Mouse (Mus musculus) brain, adult 2 months (tissue): ENCODE data around the gene Pcnx2.

ENCODE experiments used
- DNase-seq: peaks from one replicate; pipeline ENCODE4 v3.0.0; 2011; ENCODE audit warnings: low read depth, low spot score

Gene Pcnx2

DNA sequence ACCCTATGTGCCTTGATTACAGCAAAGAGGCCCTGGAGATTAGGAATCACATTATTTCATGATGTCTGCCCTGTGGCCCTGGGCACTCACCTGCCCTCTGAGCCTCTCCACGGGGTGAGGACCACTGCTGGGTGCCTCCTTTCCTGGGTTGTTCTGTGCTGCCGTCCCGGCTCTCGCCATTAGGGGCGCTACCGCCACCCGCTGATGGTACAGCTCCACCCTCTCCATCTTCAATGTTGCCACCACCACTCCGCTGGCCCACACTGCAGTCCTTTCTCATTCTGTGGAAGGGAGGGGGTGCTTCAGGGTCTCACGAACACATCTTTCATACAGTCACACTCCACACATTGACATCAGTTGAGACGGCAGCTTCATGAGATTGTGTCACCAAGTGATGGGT is 139.1 kb downstream of the Pcnx2 start:
- no peak for DNase-seq

DNA sequence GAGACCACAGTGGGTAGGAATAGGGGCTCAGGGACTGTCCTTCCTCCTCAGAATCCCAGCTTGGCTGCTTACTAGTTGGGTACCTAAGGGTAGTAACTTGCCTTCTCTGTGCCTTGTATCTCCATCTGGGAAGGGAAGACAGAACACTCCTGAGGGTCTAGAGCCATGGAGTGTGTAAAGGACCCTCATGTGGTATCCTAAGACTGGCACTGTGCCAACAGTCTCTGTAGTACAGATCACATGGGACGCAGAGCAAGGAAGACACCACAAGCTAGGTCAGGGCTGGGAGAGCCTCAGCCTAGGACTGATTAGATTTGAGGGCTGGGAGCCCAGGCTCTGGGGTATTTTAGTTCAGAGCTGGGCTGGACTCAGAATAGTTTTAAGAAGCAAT is 141.0 kb downstream of the Pcnx2 start:
- DNase-seq, result no peak

GRCm38 (mm10) chr8:125756391-125757105 is 141.6 kb downstream of the Pcnx2 start:
- peak; percentile 82 for DNase-seq

- DNase-seq, result peak; percentile 43
These were observed 142.2 kb downstream of the Pcnx2 start for GRCm38 (mm10) chr8:125755896-125756295.

DNA sequence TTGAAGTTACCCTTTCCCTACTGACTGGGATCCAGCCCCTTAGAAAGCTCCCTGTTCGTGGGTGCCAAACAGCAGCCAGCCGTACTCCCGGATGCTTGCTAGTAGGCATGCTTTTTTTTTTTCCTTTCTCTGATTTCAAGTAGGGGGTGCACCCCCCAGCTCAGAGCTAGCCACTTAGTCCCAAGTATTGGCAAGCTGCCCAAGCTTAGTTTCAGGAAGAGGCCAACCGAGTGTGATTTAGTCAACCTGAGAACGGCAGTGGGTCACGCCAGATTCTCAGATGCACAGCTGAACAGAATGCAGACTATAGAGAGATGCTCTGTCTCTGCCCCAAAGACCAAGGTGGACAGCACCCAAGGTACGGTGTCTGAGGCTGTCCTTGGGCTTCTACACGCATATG is 147.3 kb downstream of the Pcnx2 start:
- peak; percentile 19 for DNase-seq

DNA sequence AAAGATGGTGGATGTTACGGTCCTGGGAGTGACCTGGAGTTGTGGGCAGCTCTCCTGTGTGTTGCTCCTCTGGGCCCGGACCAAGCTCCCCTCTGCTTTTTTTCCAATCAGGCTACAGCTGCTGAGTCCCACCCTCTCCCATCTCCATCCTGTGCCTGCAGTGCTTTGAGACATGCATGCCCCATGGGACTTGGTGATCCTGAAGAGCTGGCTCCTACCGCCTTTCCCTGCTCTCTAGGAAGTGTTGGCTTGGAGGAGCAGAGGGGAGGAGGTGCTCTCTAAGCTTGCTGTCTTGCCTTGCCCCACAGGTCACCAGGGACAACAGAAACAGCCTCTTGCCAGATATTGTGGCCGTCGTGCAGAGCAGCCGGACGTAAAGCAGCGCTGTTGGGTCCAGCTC is 150.7 kb downstream of the Pcnx2 start:
- no peak for DNase-seq

DNA sequence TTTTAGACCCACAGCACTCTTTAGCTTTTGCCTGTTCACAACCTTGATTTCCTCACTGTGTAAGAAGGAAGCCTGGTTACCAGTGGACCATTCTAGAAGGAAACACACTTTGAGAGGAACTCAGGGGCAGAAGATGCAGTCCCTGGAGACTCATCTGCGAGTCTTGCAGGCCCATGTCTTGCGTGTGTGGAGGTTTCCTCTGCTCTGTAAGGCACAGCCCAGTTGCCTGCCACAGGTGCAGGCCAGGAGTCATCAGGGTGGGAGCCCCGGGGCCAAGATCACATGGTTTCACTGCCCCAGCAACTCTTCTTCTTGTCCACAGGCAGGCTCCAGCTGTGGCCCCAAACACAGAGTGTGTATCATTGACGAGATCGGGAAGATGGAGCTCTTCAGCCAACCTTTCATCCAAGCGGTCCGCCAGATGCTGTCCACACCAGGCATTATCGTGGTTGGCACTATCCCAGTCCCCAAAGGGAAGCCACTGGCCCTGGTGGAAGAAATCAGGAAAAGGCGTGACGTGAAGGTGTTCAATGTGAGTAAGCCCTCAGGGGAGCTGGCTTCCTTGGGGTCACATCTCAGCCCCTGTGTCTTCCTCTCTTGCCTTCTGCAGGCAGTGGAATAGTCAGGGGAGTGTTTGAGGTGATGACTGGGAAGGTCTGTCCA is 153.1 kb downstream of the Pcnx2 start:
- DNase-seq, result no peak

- DNase-seq, result no peak
These were observed 155.7 kb downstream of the Pcnx2 start for GRCm38 (mm10) chr8:125742406-125742805.

GRCm38 (mm10) chr8:125741855-125742254 is 156.3 kb downstream of the Pcnx2 start:
- DNase-seq, result no peak

DNA sequence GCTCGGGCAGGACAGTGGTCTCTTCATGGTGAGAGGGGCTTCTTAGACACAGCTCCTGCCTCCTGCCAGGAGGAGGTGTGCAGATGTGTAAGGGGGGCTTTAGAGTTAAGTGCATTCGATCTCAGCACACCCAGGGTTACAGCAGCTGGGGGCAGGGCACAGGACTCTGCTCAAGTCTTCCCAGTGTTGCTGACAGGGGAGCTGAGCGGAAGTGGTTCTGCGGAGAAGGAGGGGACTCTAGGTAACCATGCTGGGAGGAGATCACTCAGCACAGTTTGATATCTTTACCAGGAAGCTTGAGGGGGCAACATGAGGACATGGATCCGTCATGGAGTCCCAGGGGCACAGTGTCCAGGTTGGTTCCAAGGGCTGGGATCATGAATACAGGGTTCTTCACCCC is 156.7 kb downstream of the Pcnx2 start:
- DNase-seq, result no peak

DNA sequence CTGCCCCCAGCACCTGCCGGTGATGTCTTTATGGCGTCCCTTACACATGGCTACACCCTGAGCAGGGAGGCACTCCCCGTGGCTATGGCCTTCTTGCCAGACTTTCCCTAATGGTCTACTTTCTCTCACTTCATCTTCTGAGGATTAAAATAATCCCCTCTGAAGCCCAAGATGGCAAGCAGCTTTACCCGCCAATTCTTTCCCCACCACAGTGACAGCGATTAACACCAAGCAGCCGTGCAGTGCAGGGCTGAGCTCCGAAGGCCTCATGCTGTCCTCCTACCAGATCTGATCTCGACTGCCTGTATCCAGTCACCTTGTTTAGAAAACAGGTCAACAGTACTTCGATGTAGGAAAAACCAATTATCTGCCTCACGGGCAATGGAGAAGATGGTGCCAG is 157.5 kb downstream of the Pcnx2 start:
- no peak for DNase-seq

DNA sequence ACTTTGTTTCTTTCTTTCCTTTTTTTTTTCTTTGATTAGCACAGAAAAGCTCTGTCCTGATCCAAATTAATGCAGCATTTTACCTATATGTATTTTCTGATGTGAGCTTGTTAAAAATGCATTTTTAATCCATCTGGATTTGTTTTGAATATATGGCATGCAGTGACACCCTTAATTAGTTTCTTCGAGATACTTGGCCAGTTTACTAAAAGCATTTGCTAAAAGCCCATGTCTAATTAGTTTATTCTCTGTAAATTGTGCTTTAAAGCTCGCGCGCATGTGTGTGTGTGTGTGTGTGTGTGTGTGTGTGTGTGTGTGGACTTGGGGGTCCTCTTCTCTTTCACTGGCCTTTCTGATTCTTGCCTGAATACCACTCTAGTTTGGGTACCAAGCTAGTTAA is 159.2 kb downstream of the Pcnx2 start:
- DNase-seq, result no peak

GRCm38 (mm10) chr8:125733964-125734956 is 163.9 kb downstream of the Pcnx2 start:
- DNase-seq, result peak; percentile 94

GRCm38 (mm10) chr8:125729746-125730145 is 168.4 kb downstream of the Pcnx2 start, which contains the start of gene Ntpcr:
Gene Ntpcr (plus strand): TSS chr8:125729963.
- DNase-seq, result no peak

DNA sequence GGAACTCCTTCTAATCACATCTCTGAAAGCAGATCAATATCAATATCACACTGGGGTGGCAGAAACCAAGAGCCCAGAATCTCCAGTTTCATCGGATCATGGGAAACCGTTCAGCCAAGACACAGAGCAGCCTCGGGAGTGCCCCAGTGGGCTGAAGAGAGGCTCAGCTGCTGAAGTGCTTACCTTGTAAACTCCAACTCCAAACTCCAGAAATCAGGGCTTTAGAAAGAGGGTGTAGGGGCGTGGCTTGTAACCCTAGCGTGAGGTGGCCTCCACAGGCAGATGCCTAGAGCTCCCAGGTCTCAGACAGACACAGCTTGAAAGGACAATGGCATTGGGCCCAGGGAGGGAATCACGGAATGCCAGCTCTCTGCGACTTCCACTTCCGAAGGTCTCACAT is 170.3 kb downstream of the Pcnx2 start:
- DNase-seq, result no peak

DNA sequence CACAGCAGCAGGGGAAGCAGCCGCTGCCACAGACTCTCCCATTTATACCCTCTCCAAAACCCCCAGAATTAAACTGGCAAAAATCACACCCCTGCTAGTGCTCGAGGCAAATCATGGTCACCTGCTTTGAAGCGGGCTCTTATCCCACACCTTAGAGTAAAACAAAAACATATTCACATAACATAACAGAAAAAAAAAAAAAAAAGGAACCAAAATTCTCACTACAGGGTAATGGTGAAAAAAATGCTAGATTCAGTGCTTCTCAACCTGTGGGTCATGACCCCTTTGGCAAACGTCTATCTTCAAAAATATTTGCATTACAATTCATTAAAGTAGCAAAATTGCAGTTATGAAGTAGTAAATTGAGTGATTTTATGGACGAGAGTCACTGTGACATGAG is 171.1 kb downstream of the Pcnx2 start:
- no peak for DNase-seq

DNA sequence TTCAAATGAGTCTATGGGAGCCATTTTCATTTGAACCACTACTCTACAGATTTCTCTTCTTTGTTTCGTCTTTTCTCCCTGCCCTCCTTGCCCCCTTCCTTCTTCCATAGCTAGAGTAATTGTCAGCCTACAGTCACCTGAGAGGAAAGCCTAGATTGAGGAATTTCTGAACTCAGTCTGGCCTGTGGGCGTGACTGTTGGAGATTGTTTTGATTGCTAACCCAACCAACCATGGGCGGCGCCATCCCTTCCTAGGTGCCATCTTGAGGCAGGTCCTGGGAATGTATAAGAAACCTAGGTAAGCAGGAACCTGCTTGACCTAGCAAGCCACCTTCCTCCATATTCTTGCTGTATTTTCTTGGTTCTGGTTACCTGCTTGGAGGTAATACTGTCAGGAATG is 172.0 kb downstream of the Pcnx2 start:
- DNase-seq, result no peak

- DNase-seq, result peak; percentile 42
These were observed 172.9 kb downstream of the Pcnx2 start for GRCm38 (mm10) chr8:125725037-125725820.

DNA sequence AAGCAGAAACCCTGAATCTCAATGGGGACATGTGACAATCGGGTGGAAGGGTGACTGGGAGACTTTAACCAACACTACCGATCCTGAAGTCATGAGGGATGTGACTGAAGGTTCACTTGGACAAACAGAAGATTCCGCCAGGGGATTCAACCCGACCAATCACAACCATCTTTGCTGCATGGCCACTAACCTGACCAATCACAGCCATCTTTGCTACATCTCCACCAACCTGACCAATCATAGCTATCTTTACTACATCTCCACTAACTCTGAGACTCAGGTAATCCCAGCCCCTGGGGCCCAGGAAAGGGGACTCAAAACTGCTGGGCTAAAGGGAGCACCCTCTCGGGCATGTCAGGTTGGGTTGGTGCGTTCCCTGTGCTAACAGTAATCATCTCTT is 174.7 kb downstream of the Pcnx2 start:
- DNase-seq, result no peak

DNA sequence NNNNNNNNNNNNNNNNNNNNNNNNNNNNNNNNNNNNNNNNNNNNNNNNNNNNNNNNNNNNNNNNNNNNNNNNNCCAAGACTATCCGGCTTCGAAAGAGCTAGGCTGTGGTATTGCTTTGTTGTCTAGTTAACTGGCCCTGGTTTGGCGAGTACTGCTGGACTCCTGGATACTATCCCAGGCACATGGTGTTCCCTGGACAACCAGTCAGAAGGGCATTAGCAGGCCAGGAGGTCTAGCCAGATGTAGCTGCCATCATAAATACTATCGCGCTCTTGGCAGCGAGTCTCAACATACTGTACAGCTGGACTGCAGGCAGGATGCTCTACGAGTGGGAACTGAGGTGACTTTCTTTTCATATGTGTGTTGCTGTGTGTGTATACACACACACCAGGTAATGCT is 175.4 kb downstream of the Pcnx2 start:
- no peak for DNase-seq

- DNase-seq, result peak; percentile 45
These were observed 179.2 kb downstream of the Pcnx2 start for GRCm38 (mm10) chr8:125718914-125719313.
